Comparison of ENCODE assay signal across 12 mouse cellular contexts in genomic region chr16:59549631-59550030, GRCm38 (mm10). TPM values are rescaled to one million over a fixed set of nuclear protein-coding genes. Genes with fewer than 3 reads are reported as not detected.
A peak's percentile ranks its signal among the peaks of the same experiment; 100 is the strongest.
DNase-seq lines count a peak whose midpoint lies in the region; ATAC-seq and TF ChIP-seq lines count a peak whose summit lies in the region.
"Had no signal": no experiment of that assay in that cellular context is flagged by ENCODE, and none has a peak within 500 bp of the region (broad histone marks: within the 10 kb centered on the region; RNA-seq: fewer than 3 reads in every experiment).

No protein-coding gene starts in this region.

- H3K4me2 ChIP-seq in forebrain, embryonic 11.5 days (ENCODE audit: low read depth, low read length, severe bottlenecking): no peak overlapping the region
- no peak overlapping the region for H3K4me2 ChIP-seq in kidney, embryonic 15.5 days
- H3K4me2 ChIP-seq in hindbrain, embryonic 13.5 days: no peak overlapping the region
- no peak overlapping the region for H3K4me2 ChIP-seq in myocyte (ENCODE audit: low read depth)
- H3K4me2 ChIP-seq: limb, embryonic 13.5 days had no signal

- DNase-seq in forebrain, embryonic 11.5 days (ENCODE audit: low spot score): no peak
- no peak for DNase-seq in forebrain, embryonic 10.5 days (ENCODE audit: extremely low spot score, low spot score)
- DNase-seq in kidney, postnatal 14 days: no peak
- no peak for DNase-seq in natural killer cell, adult 2 months (ENCODE audit: low spot score in 2 of 2)
- no peak for DNase-seq in cerebellum, adult 11-12 months
- DNase-seq: adrenal gland, adult 2 months; lung, adult 2 months had no signal

- peak overlapping the region; percentile 19 for H3ac ChIP-seq in myocyte (ENCODE audit: control insufficient read depth, insufficient read length)

- H3K9me3 ChIP-seq in forebrain, embryonic 11.5 days (ENCODE audit: control insufficient read depth, low read length): no peaks in the 10 kb centered on the region
- 0 out of 2 replicates have a peak, but pooled peaks cover 3% of the 10 kb centered on the region for H3K9me3 ChIP-seq in forebrain, embryonic 10.5 days
- no peaks in the 10 kb centered on the region for H3K9me3 ChIP-seq in kidney, embryonic 15.5 days (replicated peaks)
- H3K9me3 ChIP-seq in hindbrain, embryonic 13.5 days: no peaks in the 10 kb centered on the region
- H3K9me3 ChIP-seq: limb, embryonic 13.5 days had no signal

- no peak overlapping the region for H3K27ac ChIP-seq in forebrain, embryonic 11.5 days (ENCODE audit: low read depth, low read length)
- no peak overlapping the region for H3K27ac ChIP-seq in forebrain, embryonic 10.5 days
- H3K27ac ChIP-seq in kidney, embryonic 15.5 days: no peak overlapping the region
- no peak overlapping the region for H3K27ac ChIP-seq in hindbrain, embryonic 13.5 days
- H3K27ac ChIP-seq: limb, embryonic 13.5 days had no signal

- no peaks in the 10 kb centered on the region for H3K27me3 ChIP-seq in forebrain, embryonic 11.5 days (ENCODE audit: control insufficient read depth, insufficient read depth, low read length)
- H3K27me3 ChIP-seq in forebrain, embryonic 10.5 days (ENCODE audit: poor library complexity, severe bottlenecking): no peaks in the 10 kb centered on the region
- H3K27me3 ChIP-seq in kidney, embryonic 15.5 days: no peaks in the 10 kb centered on the region
- H3K27me3 ChIP-seq in hindbrain, embryonic 13.5 days: no peaks in the 10 kb centered on the region
- no peaks in the 10 kb centered on the region for H3K27me3 ChIP-seq in myocyte (ENCODE audit: control insufficient read depth, insufficient read depth, insufficient read length)
- H3K27me3 ChIP-seq: limb, embryonic 13.5 days had no signal

- no peak for TF ChIP-seq POLR2A in myocyte (IDR thresholded peaks at IDR 0.05; ENCODE audit: insufficient read length, low read depth)

- H3K4me3 ChIP-seq in forebrain, embryonic 11.5 days (ENCODE audit: low read depth, low read length): no peak overlapping the region
- no peak overlapping the region for H3K4me3 ChIP-seq in forebrain, embryonic 10.5 days
- no peak overlapping the region for H3K4me3 ChIP-seq in kidney, embryonic 15.5 days (replicated peaks)
- H3K4me3 ChIP-seq in hindbrain, embryonic 13.5 days: no peak overlapping the region
- no peak overlapping the region for H3K4me3 ChIP-seq in myocyte
- H3K4me3 ChIP-seq: limb, embryonic 13.5 days had no signal

- H3K4me1 ChIP-seq in forebrain, embryonic 11.5 days (replicated peaks; ENCODE audit: control insufficient read depth, insufficient read depth, low read length): no peaks in the 10 kb centered on the region
- no peaks in the 10 kb centered on the region for H3K4me1 ChIP-seq in forebrain, embryonic 10.5 days
- H3K4me1 ChIP-seq in kidney, embryonic 15.5 days: peaks cover 8% of the 10 kb centered on the region; the same call in 1 of the 2 replicates
- peaks cover 20% of the 10 kb centered on the region for H3K4me1 ChIP-seq in hindbrain, embryonic 13.5 days (replicated peaks)

- no peak overlapping the region for H3K9ac ChIP-seq in forebrain, embryonic 11.5 days (ENCODE audit: low read length)
- no peak overlapping the region for H3K9ac ChIP-seq in kidney, embryonic 15.5 days
- no peak overlapping the region for H3K9ac ChIP-seq in hindbrain, embryonic 13.5 days
- H3K9ac ChIP-seq: limb, embryonic 13.5 days had no signal

- ATAC-seq in forebrain, embryonic 11.5 days (replicated peaks; ENCODE audit: low FRiP score): 0 out of 2 replicates have a peak, but pooled peaks have one; percentile 61
- ATAC-seq in kidney, embryonic 15.5 days (replicated peaks; ENCODE audit: low FRiP score): 0 out of 2 replicates have a peak, but pooled peaks have one; percentile 57
- peak; percentile 82 for ATAC-seq in hindbrain, embryonic 13.5 days (ENCODE audit: low FRiP score)
- ATAC-seq: intestine, postnatal 0 days had no signal

- 89% methylated on average over 14 of the region's 15 CpGs for WGBS in forebrain, embryonic 11.5 days
- 85% methylated on average over 15 of the region's 15 CpGs for WGBS in forebrain, embryonic 10.5 days
- WGBS in kidney, embryonic 15.5 days: 82% methylated on average over 15 of the region's 15 CpGs
- 81% methylated on average over 15 of the region's 15 CpGs for WGBS in hindbrain, embryonic 13.5 days

- no peaks in the 10 kb centered on the region for H3K36me3 ChIP-seq in forebrain, embryonic 11.5 days (ENCODE audit: control insufficient read depth, insufficient read depth, low read length)
- H3K36me3 ChIP-seq in forebrain, embryonic 10.5 days (replicated peaks): peaks cover 4% of the 10 kb centered on the region; the same call in 1 of the 2 replicates
- H3K36me3 ChIP-seq in kidney, embryonic 15.5 days: peaks cover 4% of the 10 kb centered on the region; the same call in 1 of the 2 replicates
- peaks cover 9% of the 10 kb centered on the region; the same call in 1 of the 2 replicates for H3K36me3 ChIP-seq in hindbrain, embryonic 13.5 days
- no peaks in the 10 kb centered on the region for H3K36me3 ChIP-seq in myocyte (ENCODE audit: control insufficient read depth, insufficient read depth)

- no peaks in the 10 kb centered on the region for H3K79me2 ChIP-seq in myocyte (ENCODE audit: control insufficient read depth, insufficient read depth)

TF ChIP-seq in myocyte, 11 proteins besides CTCF, POLR2A, EP300 and RAD21:
- peak in 1 of 3 experiments; percentile 49 for TF ChIP-seq MYOG (IDR thresholded peaks at IDR 0.05; ENCODE audit: control insufficient read depth in 1 of 3, insufficient read depth in 1 of 3, insufficient read length in 2 of 3, low read depth in 2 of 3)
- TF ChIP-seq E2F4 (IDR thresholded peaks at IDR 0.05; ENCODE audit: insufficient read depth): no peak
TF ChIP-seq in myocyte: peak in this region for 1.

RNA-seq across cellular contexts. Expression of gene Crybg3, which starts 51.1 kb away (rescaled TPM):
- 6.0 and 6.5 TPM in 2 replicates for polyA plus RNA-seq in forebrain, embryonic 11.5 days (2014; fragmentation: Nextera tagmentation; extraction: Ambion mirVana)
- 5.0 and 5.1 TPM in 2 replicates for polyA plus RNA-seq in forebrain, embryonic 10.5 days (2016; fragmentation: Nextera tagmentation; extraction: Ambion mirVana)
- polyA plus RNA-seq in kidney, embryonic 15.5 days (2015; fragmentation: Nextera tagmentation; extraction: Ambion mirVana): 7.2 and 8.4 TPM in 2 replicates
- 3.0 and 4.1 TPM in 2 replicates for polyA plus RNA-seq in hindbrain, embryonic 13.5 days (2015; fragmentation: Nextera tagmentation; extraction: Ambion mirVana)
- polyA plus RNA-seq in myocyte (2012; fragmentation: generic; extraction: Trizol): 1.0 TPM
